Mouse (Mus musculus) CH12.LX (cell line): ENCODE data around the gene Vdac1. TPM values are rescaled to one million over a fixed set of nuclear protein-coding genes. Genes with fewer than 3 reads are reported as not detected.

Source experiments
- DNase-seq: peaks from one replicate; pipeline ENCODE4 v3.0.0-alpha.2; 2013; ENCODE audit errors: extremely low read depth
- H3K27ac ChIP-seq: 2 replicates; pipeline ENCODE4 v1.5.1; 2012; ENCODE audit warnings: low read depth, mild to moderate bottlenecking, control low read depth, moderate library complexity; ENCODE audit not compliant: insufficient read depth
- H3K27me3 ChIP-seq: replicated peaks from 2 replicates; pipeline ENCODE3; 2012; ENCODE audit warnings: inconsistent platforms
- H3K36me3 ChIP-seq, 2 experiments: replicated peaks in 1 of 2; 2 replicates each; pipeline versions ENCODE3 to v1.6.1; 2012; ENCODE audit warnings: inconsistent platforms in 1 of 2, low read length in 1 of 2, mild to moderate bottlenecking in 1 of 2, mixed read lengths in 1 of 2, moderate library complexity in 1 of 2; ENCODE audit not compliant: control insufficient read depth in 1 of 2, insufficient read depth in 1 of 2
- H3K4me1 ChIP-seq, 2 experiments: 2 replicates each; pipeline ENCODE4 v1.6.1; 2012; ENCODE audit warnings: inconsistent platforms in 1 of 2, moderate library complexity in 1 of 2; ENCODE audit not compliant: insufficient read depth in 2 of 2, control insufficient read depth in 1 of 2
- H3K4me2 ChIP-seq: 2 replicates; pipeline ENCODE4 v1.6.1; 2012; ENCODE audit warnings: low read depth, mild to moderate bottlenecking, control low read depth; ENCODE audit not compliant: poor library complexity, insufficient read depth, severe bottlenecking
- H3K4me3 ChIP-seq, 3 experiments: fragments of 150-350 bp in 1 of 3; sonication (generic) in 1 of 3; replicated peaks in 1 of 3; 2 replicates each; pipeline versions ENCODE3 to v1.5.1; 2011 to 2012; ENCODE audit warnings: low read depth in 2 of 3, low read length in 2 of 3, mild to moderate bottlenecking in 2 of 3, moderate library complexity in 2 of 3, control low read depth in 1 of 3, improper control_type of control experiment in 1 of 3, inconsistent platforms in 1 of 3, mixed read lengths in 1 of 3; ENCODE audit not compliant: poor library complexity in 1 of 3
- H3K79me2 ChIP-seq: replicated peaks from 2 replicates; pipeline ENCODE4 v1.6.1; 2012; ENCODE audit warnings: mild to moderate bottlenecking, moderate library complexity; ENCODE audit not compliant: control insufficient read depth, poor library complexity, insufficient read depth, severe bottlenecking; ENCODE audit errors: extremely low read depth
- H3K9ac ChIP-seq: 2 replicates; pipeline ENCODE4 v1.6.1; 2012; ENCODE audit warnings: low read depth, mild to moderate bottlenecking, control low read depth, moderate library complexity; ENCODE audit not compliant: insufficient read depth
- H3K9me3 ChIP-seq: replicated peaks from 2 replicates; pipeline ENCODE3; 2012; ENCODE audit warnings: low read length, inconsistent platforms, mixed read lengths
- BHLHE40 ChIP-seq: IDR thresholded peaks from 2 replicates; pipeline ENCODE4 v1.6.1; 2011; ENCODE audit warnings: mild to moderate bottlenecking, low read depth, low read length, improper control_type of control experiment
- CHD1 ChIP-seq: IDR thresholded peaks from 2 replicates; pipeline ENCODE4 v1.6.1; 2012; ENCODE audit warnings: low read depth, low read length, improper control_type of control experiment, inconsistent platforms
- CHD2 ChIP-seq: IDR thresholded peaks from 2 replicates; pipeline ENCODE4 v1.6.1; 2011; ENCODE audit warnings: low read length, improper control_type of control experiment
- CTCF ChIP-seq, 2 experiments: IDR thresholded peaks in 1 of 2; conservative IDR thresholded peaks in 1 of 2; 2 replicates each; pipeline ENCODE4 v1.5.1; 2011 to 2012; ENCODE audit warnings: low read depth in 2 of 2, low read length in 2 of 2, improper control_type of control experiment in 1 of 2, inconsistent platforms in 1 of 2, mild to moderate bottlenecking in 1 of 2, moderate library complexity in 1 of 2
- E2F4 ChIP-seq: IDR thresholded peaks from 2 replicates; pipeline ENCODE4 v1.6.1; 2011; ENCODE audit warnings: low read depth, low read length, improper control_type of control experiment; ENCODE audit not compliant: insufficient replicate concordance
- ELF1 ChIP-seq: IDR thresholded peaks from 2 replicates; pipeline ENCODE4 v1.6.1; 2014; ENCODE audit warnings: low read depth, mild to moderate bottlenecking, inconsistent platforms, low read length, improper control_type of control experiment
- EP300 ChIP-seq: IDR thresholded peaks from 2 replicates; pipeline ENCODE4 v1.6.1; 2011; ENCODE audit warnings: low read length, improper control_type of control experiment
- ETS1 ChIP-seq: conservative IDR thresholded peaks from 2 replicates; pipeline ENCODE4 v1.6.1; 2012; ENCODE audit warnings: low read depth, mild to moderate bottlenecking, inconsistent platforms, low read length, improper control_type of control experiment, moderate library complexity
- GABPA ChIP-seq: IDR thresholded peaks from 2 replicates; pipeline ENCODE4 v1.6.1; 2012; ENCODE audit warnings: low read depth, low read length, improper control_type of control experiment, inconsistent platforms; ENCODE audit not compliant: insufficient replicate concordance
- HCFC1 ChIP-seq: IDR thresholded peaks from 2 replicates; pipeline ENCODE4 v1.6.1; 2012; ENCODE audit warnings: low read depth, mild to moderate bottlenecking, inconsistent platforms, low read length, improper control_type of control experiment
- IRF4 ChIP-seq: IDR thresholded peaks from 2 replicates; pipeline ENCODE4 v1.6.1; 2014; ENCODE audit warnings: low read depth, mild to moderate bottlenecking, inconsistent platforms, low read length, improper control_type of control experiment
- JUN ChIP-seq: IDR thresholded peaks from 2 replicates; pipeline ENCODE4 v1.6.1; 2011; ENCODE audit warnings: low read depth, mild to moderate bottlenecking, low read length, improper control_type of control experiment, moderate library complexity; ENCODE audit not compliant: insufficient read depth
- JUND ChIP-seq: conservative IDR thresholded peaks from 2 replicates; pipeline ENCODE4 v1.6.1; 2011; ENCODE audit warnings: low read depth, low read length, improper control_type of control experiment
- KAT2A ChIP-seq: IDR thresholded peaks from 2 replicates; pipeline ENCODE4 v1.6.1; 2012; ENCODE audit warnings: low read length, improper control_type of control experiment, inconsistent platforms; ENCODE audit not compliant: insufficient replicate concordance
- MAFK ChIP-seq: IDR thresholded peaks from 2 replicates; pipeline ENCODE4 v1.6.1; 2011; ENCODE audit warnings: low read length, improper control_type of control experiment; ENCODE audit not compliant: insufficient replicate concordance
- MAX ChIP-seq: IDR thresholded peaks from 2 replicates; pipeline ENCODE4 v1.6.1; 2011; ENCODE audit warnings: low read length, improper control_type of control experiment
- MAZ ChIP-seq: IDR thresholded peaks from 2 replicates; pipeline ENCODE4 v1.6.1; 2012; ENCODE audit warnings: low read depth, mild to moderate bottlenecking, inconsistent platforms, low read length, improper control_type of control experiment, moderate library complexity
- MEF2A ChIP-seq: IDR thresholded peaks from 2 replicates; pipeline ENCODE4 v1.6.1; 2014; ENCODE audit warnings: low read depth, mild to moderate bottlenecking, inconsistent platforms, low read length, improper control_type of control experiment, borderline replicate concordance
- MXI1 ChIP-seq: IDR thresholded peaks from 2 replicates; pipeline ENCODE4 v1.6.1; 2011; ENCODE audit warnings: mild to moderate bottlenecking, low read depth, low read length, improper control_type of control experiment
- MYC ChIP-seq: IDR thresholded peaks from 2 replicates; pipeline ENCODE4 v1.6.1; 2011; ENCODE audit warnings: low read depth, mild to moderate bottlenecking, improper control_type of control experiment, low read length
- NELFE ChIP-seq: IDR thresholded peaks from 2 replicates; pipeline ENCODE4 v1.6.1; 2011; ENCODE audit warnings: low read depth, low read length, improper control_type of control experiment
- NRF1 ChIP-seq: IDR thresholded peaks from 2 replicates; pipeline ENCODE4 v1.6.1; 2014; ENCODE audit warnings: low read depth, mild to moderate bottlenecking, inconsistent platforms, low read length, improper control_type of control experiment, moderate library complexity
- PAX5 ChIP-seq: IDR thresholded peaks from 2 replicates; pipeline ENCODE4 v1.6.1; 2012; ENCODE audit warnings: low read length, inconsistent platforms, mixed read lengths
- POLR2A ChIP-seq: IDR thresholded peaks from 2 replicates; pipeline ENCODE4 v1.6.1; 2011; ENCODE audit warnings: low read depth, mild to moderate bottlenecking, improper control_type of control experiment, low read length
- POLR2AphosphoS2 ChIP-seq: IDR thresholded peaks from 2 replicates; pipeline ENCODE4 v1.6.1; 2011; ENCODE audit warnings: low read depth, low read length, improper control_type of control experiment
- RAD21 ChIP-seq: IDR thresholded peaks from 2 replicates; pipeline ENCODE4 v1.6.1; 2011; ENCODE audit warnings: low read depth, mild to moderate bottlenecking, low read length, improper control_type of control experiment, moderate library complexity
- RCOR1 ChIP-seq: conservative IDR thresholded peaks from 2 replicates; pipeline ENCODE4 v1.6.1; 2012; ENCODE audit warnings: low read depth, mild to moderate bottlenecking, inconsistent platforms, low read length, improper control_type of control experiment
- SIN3A ChIP-seq: IDR thresholded peaks from 2 replicates; pipeline ENCODE4 v1.6.1; 2012; ENCODE audit warnings: low read length, improper control_type of control experiment, inconsistent platforms
- SMC3 ChIP-seq: IDR thresholded peaks from 2 replicates; pipeline ENCODE4 v1.6.1; 2011; ENCODE audit warnings: low read depth, low read length, improper control_type of control experiment
- TCF12 ChIP-seq: IDR thresholded peaks from 2 replicates; pipeline ENCODE4 v1.6.1; 2014; ENCODE audit warnings: low read depth, mild to moderate bottlenecking, inconsistent platforms, low read length, improper control_type of control experiment
- UBTF ChIP-seq: IDR thresholded peaks from 2 replicates; pipeline ENCODE4 v1.6.1; 2012; ENCODE audit warnings: low read depth, mild to moderate bottlenecking, inconsistent platforms, low read length, improper control_type of control experiment, moderate library complexity
- USF1 ChIP-seq: IDR thresholded peaks from 2 replicates; pipeline ENCODE4 v1.6.1; 2014; ENCODE audit warnings: low read depth, mild to moderate bottlenecking, inconsistent platforms, low read length, improper control_type of control experiment
- USF2 ChIP-seq: conservative IDR thresholded peaks from 2 replicates; pipeline ENCODE4 v1.6.1; 2011; ENCODE audit warnings: low read depth, low read length, improper control_type of control experiment
- ZC3H11A ChIP-seq: IDR thresholded peaks from 2 replicates; pipeline ENCODE4 v1.6.1; 2012; ENCODE audit warnings: low read depth, mild to moderate bottlenecking, inconsistent platforms, low read length, improper control_type of control experiment
- ZKSCAN1 ChIP-seq: IDR thresholded peaks from 2 replicates; pipeline ENCODE4 v1.6.1; 2012; ENCODE audit warnings: low read depth, inconsistent platforms, low read length, improper control_type of control experiment, borderline replicate concordance
- ZMIZ1 ChIP-seq: IDR thresholded peaks from 2 replicates; pipeline ENCODE4 v1.6.1; 2012; ENCODE audit warnings: low read depth, mild to moderate bottlenecking, inconsistent platforms, low read length, improper control_type of control experiment
- ZNF384 ChIP-seq: IDR thresholded peaks from 2 replicates; pipeline ENCODE4 v1.6.1; 2012; ENCODE audit warnings: low read depth, low read length, improper control_type of control experiment, inconsistent platforms
- dilution Hi-C: fragments of 300-500 bp; cut with MboI; formaldehyde crosslinking; loops from 2 replicates; pipeline ENCODE4 v1.14.3; 2020; ENCODE audit warnings: low sequenced_read_pairs; ENCODE audit not compliant: extremely low pct_unique_long_range_greater_than_20kb, extremely low pct_ligation_motif_present
- in situ Hi-C: fragments of 300-500 bp; cut with MboI; formaldehyde crosslinking; loops from 3 replicates; pipeline ENCODE4 v1.14.3; 2019; ENCODE audit warnings: low sequenced_read_pairs, low pct_ligation_motif_present, low pct_unique_long_range_greater_than_20kb, mixed read lengths
- polyA plus RNA-seq: library from polyadenylated mRNA; unstranded; fragments of >175 nt; gene quantifications from 2 replicates; pipeline ENCODE4 v1.2.1, GENCODE M21; 2012; ENCODE audit warnings: low read depth; ENCODE audit not compliant: insufficient read length
- total RNA-seq, 2 experiments: library from RNA; depleted of rRNA; stranded (reverse); fragments of 300-350 nt in 1 of 2; fragments of >200 nt in 1 of 2; gene quantifications; 2 replicates each; pipeline ENCODE4 v1.2.3; 2012 to 2014

The Vdac1 gene
- total and polyA plus RNA-seq, 3 experiments, result 204 to 315 (median 289) TPM

- peak overlapping the region; percentile 80 to 86 (median 84) for H3K4me3 ChIP-seq
- no peaks in the 10 kb centered on the region for H3K27me3 ChIP-seq
- peak overlapping the region; percentile 30 for H3K9ac ChIP-seq
- H3K4me1 ChIP-seq, result peaks cover 12 to 34% of the 10 kb centered on the region in 2 experiments
- peaks cover 6% of the 10 kb centered on the region for H3K9me3 ChIP-seq
- H3K27ac ChIP-seq, result no peak overlapping the region
- dilution Hi-C loops, result no loop called here
- peak; percentile 50; the same call in 1 of the 2 replicates for TF ChIP-seq MAFK
- TF ChIP-seq ZNF384, result no peak
- TF ChIP-seq USF2, result no peak
- TF ChIP-seq CHD1, result 0 out of 2 replicates have a peak, but pooled peaks have one; percentile 39
- peak; percentile 96 for TF ChIP-seq MAX
- TF ChIP-seq NRF1, result no peak
- TF ChIP-seq POLR2AphosphoS2, result no peak
- no peak; the same call in none of the 2 replicates for TF ChIP-seq MYC
- no peak for TF ChIP-seq HCFC1
- TF ChIP-seq JUND, result no peak
- peak; percentile 92 for TF ChIP-seq MXI1
- 0 out of 2 replicates have a peak, but pooled peaks have one; percentile 28 for TF ChIP-seq EP300
- TF ChIP-seq PAX5, result no peak
- TF ChIP-seq GABPA, result no peak
- TF ChIP-seq CTCF (conservative IDR thresholded peaks at IDR 0.05 in 1 of 2, IDR thresholded peaks at IDR 0.05 in 1 of 2; ENCODE audit: low read depth in 2 of 2, low read length in 2 of 2), result no peak
- peak; percentile 8; the same call in 1 of the 2 replicates for TF ChIP-seq IRF4
- TF ChIP-seq SIN3A, result no peak; the same call in 1 of the 2 replicates
- TF ChIP-seq POLR2A, result no peak
- no peak for TF ChIP-seq ZC3H11A
- no peak for TF ChIP-seq RCOR1
- TF ChIP-seq UBTF, result peak; percentile 46; the same call in 1 of the 2 replicates
- TF ChIP-seq ETS1, result peak; percentile 29; the same call in 1 of the 2 replicates
- TF ChIP-seq ZMIZ1, result no peak
- TF ChIP-seq RAD21, result no peak
- no peak for TF ChIP-seq E2F4
- TF ChIP-seq TCF12, result no peak
- peak; percentile 95 for TF ChIP-seq BHLHE40
- TF ChIP-seq JUN, result no peak
- peak; percentile 38; the same call in 1 of the 2 replicates for TF ChIP-seq USF1
- TF ChIP-seq ELF1, result no peak
- no peak for TF ChIP-seq MAZ
- TF ChIP-seq MEF2A, result no peak
- no peak for TF ChIP-seq CHD2
- TF ChIP-seq SMC3, result no peak
- TF ChIP-seq ZKSCAN1, result no peak
- TF ChIP-seq NELFE, result no peak
- 0 out of 2 replicates have a peak, but pooled peaks have one; percentile 12 for TF ChIP-seq KAT2A
- in situ Hi-C loops, result no loop called here
- no peak for DNase-seq
- H3K79me2 ChIP-seq, result peaks cover 29% of the 10 kb centered on the region
- H3K4me2 ChIP-seq, result peak overlapping the region; percentile 63
- peaks cover 2 to 13% of the 10 kb centered on the region in 2 experiments for H3K36me3 ChIP-seq
Observed at GRCm38 (mm10) chr11:52359686-52360470, 782 bp upstream of the Vdac1 start.
